Mouse (Mus musculus) cerebellum, adult 2 months (tissue): ENCODE measurements around the gene Klhdc7b. TPM values are rescaled to one million over a fixed set of nuclear protein-coding genes. Genes with fewer than 3 reads are reported as not detected.
A peak's percentile ranks its signal among the peaks of the same experiment; 100 is the strongest.

ENCODE experiments used
- DNase-seq, 2 experiments: peaks; one replicate each; pipeline ENCODE4 v3.0.0; 2021
- H3K27ac ChIP-seq: fragments of 200-500 bp; 2 replicates; pipeline ENCODE4 v1.5.1; 2012; ENCODE audit warnings: low read length, control low read depth, inconsistent platforms; ENCODE audit not compliant: insufficient read depth
- H3K27me3 ChIP-seq: fragments of 200-500 bp; 2 replicates; pipeline ENCODE4 v1.6.1; 2012; ENCODE audit warnings: inconsistent platforms, mild to moderate bottlenecking, low read length, moderate library complexity; ENCODE audit not compliant: control insufficient read depth, insufficient read depth
- H3K4me1 ChIP-seq: fragments of 200-500 bp; 2 replicates; pipeline ENCODE4 v1.6.1; 2011; ENCODE audit warnings: low read length; ENCODE audit not compliant: control insufficient read depth, insufficient read depth
- H3K4me3 ChIP-seq: fragments of 200-500 bp; replicated peaks from 2 replicates; pipeline ENCODE3; 2011; ENCODE audit warnings: mild to moderate bottlenecking, low read depth, low read length, control low read depth; ENCODE audit not compliant: insufficient read depth
- CTCF ChIP-seq: fragments of 200-500 bp; IDR thresholded peaks from 2 replicates; pipeline ENCODE4 v1.5.1; 2011; ENCODE audit warnings: low read depth, mild to moderate bottlenecking, control low read depth, low read length, moderate library complexity, borderline replicate concordance; ENCODE audit not compliant: insufficient read depth
- POLR2A ChIP-seq: fragments of 200-500 bp; IDR thresholded peaks from 2 replicates; pipeline ENCODE4 v1.6.1; 2011; ENCODE audit warnings: low read length, control low read depth, borderline replicate concordance; ENCODE audit not compliant: insufficient read depth
- WGBS: fragments of 180-500 bp; shearing (Covaris S2); methylation state at CpG from one replicate; pipeline ENCODE4 v1.1.7; 2018; 5-methylcytosine and 5-hydroxymethylcytosine counted together
- polyA plus RNA-seq: library from polyadenylated mRNA; depleted of rRNA; stranded (reverse); fragments of >200 nt; gene quantifications from 2 replicates; pipeline ENCODE4 v1.2.3, GENCODE M21; 2012; rRNA removed

Klhdc7b gene
- polyA plus RNA-seq, result 2.6 and 2.9 TPM in 2 replicates

DNA sequence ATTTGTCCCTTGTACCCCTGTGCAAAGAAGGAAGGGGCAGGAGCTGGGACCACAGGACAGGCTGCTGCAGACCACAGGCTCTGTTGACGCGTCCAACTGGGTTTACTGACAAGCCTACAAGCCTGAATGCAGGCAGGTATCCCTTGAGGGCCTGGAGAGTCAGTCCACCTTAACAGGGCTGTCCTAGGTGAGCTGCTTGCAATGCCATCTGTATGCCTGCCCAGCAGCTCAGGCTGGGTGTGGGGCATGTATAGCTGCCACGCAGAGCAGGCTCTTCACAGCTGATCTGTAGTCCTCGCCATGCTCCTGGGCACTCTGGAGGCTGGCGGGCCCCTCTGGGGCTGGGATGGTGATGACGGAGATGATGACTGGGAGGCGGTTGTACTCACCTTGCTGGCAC lies at the start of gene Klhdc7b:
Gene Klhdc7b, plus strand, starts transcription at position 301 of the 400 bp plus-strand sequence.
- no peak within 1 kb of the TSS for H3K27ac ChIP-seq

DNA sequence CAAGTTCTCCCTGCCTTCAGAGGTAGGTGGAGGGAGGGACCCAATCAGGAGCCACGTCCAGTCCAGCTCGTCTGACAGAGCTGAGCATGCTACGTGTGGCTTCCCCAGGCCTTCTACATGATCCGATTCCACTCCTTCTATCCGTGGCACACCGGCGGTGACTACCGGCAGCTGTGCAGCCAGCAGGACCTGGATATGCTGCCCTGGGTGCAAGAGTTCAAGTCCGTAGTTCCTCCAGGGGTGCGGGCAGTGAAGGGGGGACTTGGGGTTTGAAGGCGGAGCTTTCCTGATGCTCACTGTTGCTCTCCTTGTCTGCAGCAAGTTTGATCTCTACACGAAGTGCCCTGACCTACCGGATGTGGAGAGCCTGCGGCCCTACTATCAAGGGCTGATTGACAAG lies 48.3 kb upstream of the Klhdc7b start:
- H3K27me3 ChIP-seq, result no peaks in the 10 kb centered on the region
- DNase-seq, result no peak
- no peaks in the 10 kb centered on the region for H3K4me1 ChIP-seq

More for the DNA sequence above, at the start of gene Klhdc7b:
- WGBS, result 85% methylated on average over 7 of the region's 7 CpGs
- no peak within 1 kb of the TSS for H3K4me3 ChIP-seq
- DNase-seq, result no peak
- peaks cover under 1% of the 10 kb centered on the region; the same call in 1 of the 2 replicates for H3K4me1 ChIP-seq
- no peaks in the 10 kb centered on the region for H3K27me3 ChIP-seq
- TF ChIP-seq POLR2A, result no peak
- TF ChIP-seq CTCF, result no peak

DNA sequence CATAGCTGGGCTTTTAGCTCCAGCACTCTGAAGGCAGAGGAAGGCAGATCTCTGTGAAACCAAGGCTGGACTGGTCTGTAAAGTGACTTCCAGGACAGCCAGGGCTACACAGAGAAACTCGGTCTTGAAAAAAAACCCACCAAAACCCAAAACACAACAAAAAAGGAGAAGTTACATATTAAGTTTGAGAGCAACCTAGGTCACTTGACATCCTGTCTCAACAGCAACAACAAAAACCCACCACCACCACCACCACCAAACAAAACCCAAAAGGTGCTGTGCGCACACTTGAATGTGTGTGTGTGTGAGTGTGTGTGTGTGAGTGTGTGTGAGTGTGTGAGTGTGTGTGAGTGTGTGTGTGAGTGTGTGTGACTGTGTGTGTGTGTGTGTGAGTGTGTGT lies 45.0 kb upstream of the Klhdc7b start:
- no peaks in the 10 kb centered on the region for H3K4me1 ChIP-seq
- no peaks in the 10 kb centered on the region for H3K27me3 ChIP-seq
- no peak for DNase-seq
- no peak overlapping the region for H3K27ac ChIP-seq
- H3K4me3 ChIP-seq, result no peak overlapping the region
- WGBS, result 100% methylated on average over 2 of the region's 2 CpGs
- TF ChIP-seq CTCF, result no peak
- no peak for TF ChIP-seq POLR2A

More for the DNA sequence above, 48.3 kb upstream of the Klhdc7b start:
- H3K27ac ChIP-seq, result no peak overlapping the region
- no peak overlapping the region for H3K4me3 ChIP-seq
- 86% methylated on average over 14 of the region's 14 CpGs for WGBS
- TF ChIP-seq POLR2A, result no peak
- TF ChIP-seq CTCF, result no peak

DNA sequence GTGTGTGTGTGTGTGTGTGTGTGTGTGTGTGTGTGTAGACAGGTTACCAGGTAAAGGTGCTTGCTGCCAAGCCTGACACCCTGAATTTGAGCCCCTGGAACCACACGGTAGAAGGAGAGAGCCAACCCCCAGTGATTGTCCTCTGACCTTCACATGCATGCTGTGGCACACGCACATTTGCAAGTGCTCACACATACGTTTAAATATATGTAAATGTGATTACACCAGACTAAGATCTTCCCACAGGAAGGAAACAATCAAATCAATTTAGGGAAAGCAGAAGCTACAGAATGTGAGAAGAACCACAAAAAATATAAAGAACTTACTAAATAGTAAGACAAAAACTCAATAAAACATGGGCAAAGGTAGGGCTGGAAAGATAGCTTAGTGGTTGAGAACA lies 44.6 kb upstream of the Klhdc7b start:
- Histone ChIP-seq H3K4me1 (no peaks in the 10 kb centered on the region), H3K4me3 (no peak overlapping the region), H3K27ac (no peak overlapping the region), H3K27me3 (no peaks in the 10 kb centered on the region)
- 77% methylated on average over 3 of the region's 3 CpGs for WGBS
- DNase-seq, result no peak
- TF ChIP-seq POLR2A (no peak), CTCF (no peak)

DNA sequence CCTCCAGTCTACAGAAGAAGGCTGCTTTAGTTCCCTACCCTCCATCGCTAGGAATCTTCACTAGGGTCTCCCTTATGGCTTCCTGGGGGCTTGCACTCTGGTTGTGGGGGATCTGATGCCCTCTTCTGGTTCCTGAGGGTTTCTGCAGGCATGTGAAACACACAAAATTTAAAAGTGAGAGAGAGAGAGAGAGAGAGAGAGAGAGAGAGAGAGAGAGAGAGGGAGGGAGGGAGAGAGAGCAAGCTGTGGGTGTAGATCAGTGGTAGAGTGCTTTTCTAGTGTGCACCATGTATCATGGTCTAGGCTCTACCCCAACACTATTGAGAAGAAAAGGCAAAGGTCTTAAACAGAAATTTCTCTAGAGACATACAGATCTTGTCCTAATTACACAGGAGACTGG lies 43.0 kb upstream of the Klhdc7b start:
- TF ChIP-seq CTCF (no peak), POLR2A (no peak)
- no peak overlapping the region for H3K4me3 ChIP-seq
- H3K4me1 ChIP-seq, result no peaks in the 10 kb centered on the region
- 36% methylated on average over 1 of the region's 1 CpGs for WGBS
- H3K27ac ChIP-seq, result no peak overlapping the region
- H3K27me3 ChIP-seq, result no peaks in the 10 kb centered on the region
- DNase-seq, result no peak

DNA sequence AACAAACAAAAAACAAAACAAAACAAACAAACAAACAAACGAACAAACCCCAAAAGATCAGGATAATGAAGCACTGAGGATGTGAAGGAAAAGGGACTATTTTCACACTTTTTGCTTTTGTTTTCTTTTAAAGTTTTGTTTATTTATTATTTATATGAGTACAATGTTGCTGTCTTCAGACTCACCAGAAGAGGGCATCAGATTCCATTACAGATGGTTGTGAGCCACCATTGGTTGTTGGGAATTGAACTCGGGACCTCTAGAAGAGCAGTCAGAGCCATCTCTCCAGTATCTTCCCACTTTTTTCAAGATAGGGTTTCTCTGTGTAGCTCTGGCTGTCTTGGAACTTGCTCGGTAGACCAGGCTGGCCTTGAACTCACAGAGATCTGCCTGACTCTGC lies 41.4 kb upstream of the Klhdc7b start:
- no peaks in the 10 kb centered on the region for H3K27me3 ChIP-seq
- no peak overlapping the region for H3K4me3 ChIP-seq
- H3K27ac ChIP-seq, result no peak overlapping the region
- 82% methylated on average over 3 of the region's 3 CpGs for WGBS
- TF ChIP-seq POLR2A (no peak), CTCF (peak; percentile 33; the same call in 1 of the 2 replicates)
- no peak for DNase-seq
- H3K4me1 ChIP-seq, result no peaks in the 10 kb centered on the region

DNA sequence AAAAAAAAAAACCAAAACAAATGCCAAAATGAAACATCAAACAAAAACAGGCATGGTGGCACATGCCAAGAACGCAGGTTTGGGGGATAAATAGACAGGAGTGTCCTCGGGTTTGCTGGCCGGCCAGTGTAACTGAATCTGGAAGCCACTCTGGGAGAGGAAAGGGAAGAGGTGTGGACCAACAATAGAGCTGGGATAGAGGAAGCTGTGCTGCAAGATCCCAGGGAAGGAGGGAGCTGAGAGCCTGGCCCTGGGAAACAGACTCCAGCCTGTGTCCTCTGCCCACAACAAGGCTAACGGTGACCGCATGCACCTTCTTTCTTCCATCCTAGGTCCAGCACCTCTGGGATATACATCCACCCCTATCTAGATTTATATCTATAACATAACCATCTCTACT lies 34.3 kb upstream of the Klhdc7b start:
- Histone ChIP-seq H3K4me3 (no peak overlapping the region), H3K27me3 (no peaks in the 10 kb centered on the region), H3K27ac (no peak overlapping the region), H3K4me1 (peaks cover 5% of the 10 kb centered on the region; the same call in 1 of the 2 replicates)
- TF ChIP-seq POLR2A (no peak), CTCF (no peak)
- DNase-seq, result no peak
- 81% methylated on average over 5 of the region's 5 CpGs for WGBS

DNA sequence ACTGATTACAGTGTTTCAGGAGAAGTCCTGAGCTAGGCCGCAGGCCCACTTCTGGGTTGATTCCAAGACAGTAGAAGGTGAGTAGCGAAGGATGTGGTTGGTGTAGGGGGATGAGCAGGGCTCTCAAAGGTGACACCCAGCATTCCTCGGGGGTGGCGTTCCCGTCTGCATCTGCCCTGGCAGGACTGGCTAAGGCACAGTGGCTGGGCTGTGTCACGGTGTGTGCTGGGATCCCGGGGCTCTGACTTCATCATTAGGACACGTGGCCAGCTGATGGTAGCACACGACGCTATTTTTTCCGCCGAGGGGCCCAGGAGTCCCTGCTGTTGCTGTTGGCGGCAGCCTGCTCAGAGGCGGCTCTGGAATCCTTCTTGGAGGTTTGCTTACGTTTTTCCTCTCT lies 33.4 kb upstream of the Klhdc7b start:
- H3K27ac ChIP-seq, result no peak overlapping the region
- DNase-seq, result no peak
- no peak overlapping the region for H3K4me3 ChIP-seq
- H3K4me1 ChIP-seq, result peaks cover 5% of the 10 kb centered on the region; the same call in 1 of the 2 replicates
- 71% methylated on average over 15 of the region's 15 CpGs for WGBS
- TF ChIP-seq POLR2A (no peak), CTCF (no peak)
- H3K27me3 ChIP-seq, result no peaks in the 10 kb centered on the region
